Mouse (Mus musculus) intestine, postnatal 0 days (tissue): ENCODE measurements around the gene Pygm. TPM values are rescaled to one million over a fixed set of nuclear protein-coding genes. Genes with fewer than 3 reads are reported as not detected.

Experiments used
- ATAC-seq: fragments of 200-750 bp; cut with Nextera tagmentation; 2 replicates; pipeline ENCODE4 v1.8.0; 2017; ENCODE audit warnings: mild to moderate bottlenecking, moderate TSS enrichment, moderate library complexity
- H3K27ac ChIP-seq: fragments of 300-500 bp; sonication (generic); 2 replicates; pipeline ENCODE4 v1.5.1; 2014; ENCODE audit warnings: mild to moderate bottlenecking, low read depth, low read length, moderate library complexity
- H3K27me3 ChIP-seq: fragments of 300-500 bp; sonication (generic); replicated peaks from 2 replicates; pipeline ENCODE4 v1.6.1; 2014; ENCODE audit warnings: low read length, mixed read lengths; ENCODE audit not compliant: control insufficient read depth, insufficient read depth
- H3K36me3 ChIP-seq: fragments of 300-500 bp; sonication (generic); 2 replicates; pipeline ENCODE4 v1.6.1; 2014; ENCODE audit warnings: mild to moderate bottlenecking, moderate library complexity; ENCODE audit not compliant: control insufficient read depth, insufficient read depth
- H3K4me1 ChIP-seq: fragments of 300-500 bp; sonication (generic); replicated peaks from 2 replicates; pipeline ENCODE4 v1.6.1; 2014; ENCODE audit warnings: antibody characterized with exemption, low read length, mixed read lengths; ENCODE audit not compliant: control insufficient read depth, insufficient read depth
- H3K4me2 ChIP-seq: fragments of 300-500 bp; sonication (generic); replicated peaks from 2 replicates; pipeline ENCODE4 v1.6.1; 2014; ENCODE audit warnings: low read depth, mild to moderate bottlenecking, moderate library complexity
- H3K4me3 ChIP-seq: fragments of 300-500 bp; sonication (generic); 2 replicates; pipeline ENCODE4 v1.5.1; 2014; ENCODE audit warnings: low read depth, low read length
- H3K9ac ChIP-seq: fragments of 300-500 bp; sonication (generic); 2 replicates; pipeline ENCODE4 v1.6.1; 2014; ENCODE audit warnings: mild to moderate bottlenecking, low read depth, low read length
- H3K9me3 ChIP-seq: fragments of 300-500 bp; sonication (generic); 2 replicates; pipeline ENCODE4 v1.6.1; 2016; ENCODE audit warnings: mixed run types; ENCODE audit not compliant: control insufficient read depth
- CTCF ChIP-seq: sonication (generic); IDR thresholded peaks from 2 replicates; pipeline ENCODE4 v1.5.1; 2016; ENCODE audit warnings: low read depth, mild to moderate bottlenecking, control low read depth, antibody characterized with exemption, moderate library complexity
- WGBS: fragments of 180-500 bp; shearing (Covaris S2); extraction: QIAGEN DNeasy Blood & Tissue Kit; methylation state at CpG from one replicate; pipeline ENCODE4 v1.1.7; 2014; 5-methylcytosine and 5-hydroxymethylcytosine counted together
- polyA plus RNA-seq: library from polyadenylated mRNA; unstranded; fragments of >200 nt; fragmentation: Nextera tagmentation; extraction: Ambion mirVana; gene quantifications from 2 replicates; pipeline ENCODE4 v1.2.1, GENCODE M21; 2015

Pygm gene
- polyA plus RNA-seq, 1 experiment from 2014 or later: 4.1 TPM

GRCm38 (mm10) chr19:6349215-6349983 is 34.8 kb upstream of the Pygm start:
- H3K9me3 ChIP-seq: no peaks in the 10 kb centered on the region
- no peaks in the 10 kb centered on the region for H3K4me1 ChIP-seq
- WGBS: 49% methylated on average over 14 of the region's 14 CpGs
- no peak overlapping the region for H3K9ac ChIP-seq
- H3K4me2 ChIP-seq: no peak overlapping the region
- H3K27ac ChIP-seq: no peak overlapping the region
- no peak for ATAC-seq
- peaks cover 37% of the 10 kb centered on the region; the same call in 1 of the 2 replicates for H3K36me3 ChIP-seq
- no peak for TF ChIP-seq CTCF
- H3K4me3 ChIP-seq: no peak overlapping the region
- no peaks in the 10 kb centered on the region for H3K27me3 ChIP-seq

DNA sequence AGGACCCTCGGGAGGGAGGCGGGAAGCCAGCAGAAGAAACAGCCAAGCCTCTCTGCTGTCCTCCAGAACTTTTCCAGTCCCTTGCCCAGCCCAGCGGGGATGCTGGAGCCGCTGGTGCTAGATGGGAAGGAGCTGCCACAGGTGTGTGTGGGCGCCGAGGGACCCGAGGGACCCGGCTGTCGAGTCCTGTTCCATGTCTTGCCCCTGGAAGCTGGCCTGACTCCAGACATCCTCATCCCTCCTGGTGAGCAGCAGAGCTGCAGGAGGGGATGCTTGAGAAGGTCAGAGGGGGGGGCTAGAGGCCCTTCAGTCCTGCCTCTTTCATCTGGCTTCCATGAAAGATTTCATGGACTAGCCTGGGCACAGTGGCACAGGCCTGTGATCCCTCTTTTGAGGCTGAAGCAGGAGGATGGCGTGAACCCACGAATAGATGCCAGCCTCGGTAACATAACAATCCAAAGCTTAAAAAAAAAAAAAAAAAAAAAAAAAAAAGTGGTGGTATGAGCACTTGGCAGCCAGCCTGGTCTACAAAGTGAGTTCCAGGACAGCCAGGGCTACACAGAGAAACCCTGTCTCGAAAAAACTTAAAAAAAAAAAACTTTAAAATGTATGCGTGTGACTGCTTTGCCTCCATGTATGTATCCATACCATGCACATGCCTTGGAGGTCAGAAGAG is 32.6 kb upstream of the Pygm start:
- no peak for ATAC-seq
- Histone ChIP-seq H3K27me3 (no peaks in the 10 kb centered on the region), H3K9me3 (no peaks in the 10 kb centered on the region), H3K9ac (no peak overlapping the region), H3K27ac (no peak overlapping the region), H3K4me1 (no peaks in the 10 kb centered on the region), H3K4me3 (no peak overlapping the region), H3K36me3 (peaks cover 21% of the 10 kb centered on the region; the same call in 1 of the 2 replicates), H3K4me2 (no peak overlapping the region)
- 69% methylated on average over 14 of the region's 14 CpGs for WGBS
- TF ChIP-seq CTCF: no peak

DNA sequence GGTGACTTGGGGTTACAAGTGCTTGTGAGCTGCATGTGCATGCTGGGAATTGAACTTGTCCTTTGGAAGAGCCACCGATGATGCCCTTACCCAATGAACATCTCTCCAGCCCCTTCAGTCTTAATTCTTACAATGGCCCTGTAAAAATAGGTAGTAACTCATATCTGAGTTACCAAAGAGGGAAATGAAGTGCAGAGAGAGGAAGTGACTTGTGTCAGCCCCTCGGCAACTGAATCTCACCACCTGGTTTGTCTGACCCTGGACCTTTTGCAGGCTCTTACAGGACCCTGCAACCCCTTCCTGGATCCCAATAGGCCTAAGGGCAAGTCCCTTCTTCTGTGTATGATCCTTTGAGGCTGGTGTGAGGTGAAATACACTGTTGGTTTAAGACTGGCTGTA is 32.1 kb upstream of the Pygm start:
- WGBS: 70% methylated on average over 2 of the region's 2 CpGs
- ATAC-seq: no peak

DNA sequence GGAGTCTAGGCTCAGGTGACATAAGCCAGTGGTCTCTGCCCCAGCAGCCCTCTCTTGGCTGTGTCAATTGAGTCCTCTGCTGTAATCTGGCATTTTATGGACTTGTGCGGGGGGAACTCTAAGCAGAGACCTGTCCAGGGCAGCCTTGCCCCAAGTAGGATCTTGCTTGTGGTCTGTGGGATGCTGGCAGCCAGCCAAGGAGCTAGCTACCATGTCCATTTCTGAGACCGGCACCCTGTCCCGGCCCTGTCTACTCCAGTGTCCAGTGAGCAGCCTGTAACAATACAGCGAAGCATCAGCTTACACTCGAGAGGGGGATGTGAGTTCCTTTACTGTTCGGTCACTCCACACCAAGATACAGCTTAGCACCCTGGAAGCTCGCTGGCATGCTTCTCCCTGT is 30.2 kb upstream of the Pygm start:
- no peak overlapping the region for H3K9ac ChIP-seq
- WGBS: 89% methylated on average over 7 of the region's 7 CpGs
- no peak overlapping the region for H3K4me2 ChIP-seq
- H3K9me3 ChIP-seq: no peaks in the 10 kb centered on the region
- no peak overlapping the region for H3K4me3 ChIP-seq
- no peaks in the 10 kb centered on the region for H3K27me3 ChIP-seq
- H3K27ac ChIP-seq: no peak overlapping the region
- TF ChIP-seq CTCF: no peak
- ATAC-seq: no peak
- H3K36me3 ChIP-seq: peaks cover 13% of the 10 kb centered on the region; the same call in 1 of the 2 replicates
- H3K4me1 ChIP-seq: no peaks in the 10 kb centered on the region

More for the DNA sequence above, 32.1 kb upstream of the Pygm start:
- Histone ChIP-seq H3K4me3 (no peak overlapping the region), H3K9me3 (no peaks in the 10 kb centered on the region), H3K36me3 (peaks cover 19% of the 10 kb centered on the region; the same call in 1 of the 2 replicates), H3K27me3 (no peaks in the 10 kb centered on the region), H3K4me2 (no peak overlapping the region), H3K9ac (no peak overlapping the region), H3K27ac (no peak overlapping the region), H3K4me1 (no peaks in the 10 kb centered on the region)
- TF ChIP-seq CTCF: no peak

- TF ChIP-seq CTCF: no peak
- peaks cover 3% of the 10 kb centered on the region; the same call in 1 of the 2 replicates for H3K4me1 ChIP-seq
- H3K4me3 ChIP-seq: no peak overlapping the region
- peaks cover 7% of the 10 kb centered on the region for H3K36me3 ChIP-seq
- no peak for ATAC-seq
- no peak overlapping the region for H3K27ac ChIP-seq
- H3K27me3 ChIP-seq: no peaks in the 10 kb centered on the region
- H3K9ac ChIP-seq: no peak overlapping the region
- WGBS: 92% methylated on average over 3 of the region's 3 CpGs
- H3K9me3 ChIP-seq: no peaks in the 10 kb centered on the region
- H3K4me2 ChIP-seq: no peak overlapping the region
These were observed 22.9 kb upstream of the Pygm start for GRCm38 (mm10) chr19:6361291-6361690.

DNA sequence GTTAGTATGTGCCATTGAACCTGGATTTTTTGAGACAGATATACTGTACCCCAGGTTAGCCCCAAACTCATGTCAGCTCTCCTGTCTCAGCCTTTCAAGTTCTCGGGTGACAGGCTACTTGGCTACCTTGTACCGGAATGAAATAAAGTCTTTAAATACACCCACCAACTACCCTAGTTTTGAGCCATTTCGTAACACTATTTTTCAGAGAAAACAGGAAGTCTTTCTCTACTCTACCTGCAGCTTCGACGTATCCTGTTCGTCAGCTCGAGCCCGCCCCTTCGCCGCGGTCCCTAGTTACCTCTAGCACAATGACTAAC is 21.1 kb upstream of the Pygm start:
- Histone ChIP-seq H3K27me3 (no peaks in the 10 kb centered on the region), H3K9ac (no peak overlapping the region), H3K4me1 (peaks cover 3% of the 10 kb centered on the region; the same call in 1 of the 2 replicates), H3K9me3 (no peaks in the 10 kb centered on the region), H3K27ac (peak overlapping the region; percentile 99), H3K4me2 (peak overlapping the region; percentile 55), H3K4me3 (peak overlapping the region; percentile 88), H3K36me3 (peaks cover 22% of the 10 kb centered on the region)
- no peak for TF ChIP-seq CTCF
- no peak; the same call in 1 of the 2 replicates for ATAC-seq
- WGBS: under 1% methylated on average over 11 of the region's 11 CpGs
